20 mouse cellular contexts compared by ENCODE assay signal in the genomic region with DNA sequence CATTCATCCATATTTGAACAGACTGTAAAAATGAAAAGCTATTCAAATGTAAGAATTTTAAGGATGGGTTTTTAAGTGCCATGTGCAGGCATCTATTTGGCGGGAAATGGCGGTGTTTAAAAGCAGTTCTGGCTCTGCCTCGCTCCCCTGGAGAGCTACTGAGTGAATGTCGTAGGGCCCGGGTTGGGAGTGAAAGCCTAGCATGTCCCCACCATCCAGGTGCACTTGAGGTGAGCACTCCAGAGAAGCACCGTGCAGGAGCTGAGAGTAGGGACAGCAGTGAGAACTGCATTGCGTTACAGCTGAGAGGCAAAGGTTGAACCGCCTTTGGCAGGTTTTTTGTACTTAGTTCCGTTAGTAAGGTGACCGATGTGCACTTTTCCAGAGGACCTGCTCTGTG.
DNase-seq lines count a peak whose midpoint lies in the region; ATAC-seq and TF ChIP-seq lines count a peak whose summit lies in the region.
"Had no signal": no experiment of that assay in that cellular context is flagged by ENCODE, and none has a peak within 500 bp of the region (broad histone marks: within the 10 kb centered on the region; RNA-seq: fewer than 3 reads in every experiment).

No protein-coding gene starts in this region.

- H3K9ac ChIP-seq in kidney, embryonic 15.5 days: no peak overlapping the region
- no peak overlapping the region for H3K9ac ChIP-seq in lung, postnatal 0 days (replicated peaks; ENCODE audit: low read depth)
- H3K9ac ChIP-seq: embryonic facial prominence, embryonic 15.5 days; hindbrain, embryonic 13.5 days had no signal

- H3K36me3 ChIP-seq in kidney, embryonic 15.5 days: no peaks in the 10 kb centered on the region
- H3K36me3 ChIP-seq in lung, postnatal 0 days (ENCODE audit: insufficient read depth, low read length): no peaks in the 10 kb centered on the region
- H3K36me3 ChIP-seq: embryonic facial prominence, embryonic 15.5 days; hindbrain, embryonic 13.5 days had no signal

- TF ChIP-seq POLR2A in lung, adult 2 months (IDR thresholded peaks at IDR 0.05; ENCODE audit: borderline replicate concordance, extremely low read depth, low read depth, low read length): no peak

- H3K27ac ChIP-seq in kidney, embryonic 15.5 days: no peak overlapping the region
- H3K27ac ChIP-seq in lung, postnatal 0 days (ENCODE audit: low read length): no peak overlapping the region
- H3K27ac ChIP-seq: embryonic facial prominence, embryonic 15.5 days; forebrain, embryonic 10.5 days; gastrocnemius, adult 2 months; hindbrain, embryonic 13.5 days had no signal

- no peak for TF ChIP-seq EP300 in lung, postnatal 0 days (IDR thresholded peaks at IDR 0.05)

- H3K4me3 ChIP-seq in kidney, embryonic 15.5 days (replicated peaks): no peak overlapping the region
- H3K4me3 ChIP-seq in lung, postnatal 0 days (ENCODE audit: low read depth, low read length): no peak overlapping the region
- H3K4me3 ChIP-seq in lung, adult 2 months (replicated peaks; ENCODE audit: extremely low read depth, low read depth, low read length): no peak overlapping the region
- H3K4me3 ChIP-seq: embryonic facial prominence, embryonic 15.5 days; erythroblast, embryonic 14.5 days; forebrain, embryonic 10.5 days; gastrocnemius, adult 2 months; hindbrain, embryonic 13.5 days had no signal

- peaks cover 46% of the 10 kb centered on the region for H3K4me1 ChIP-seq in kidney, embryonic 15.5 days
- H3K4me1 ChIP-seq in lung, postnatal 0 days (ENCODE audit: insufficient read depth, low read depth, low read length): no peaks in the 10 kb centered on the region
- peaks cover 3% of the 10 kb centered on the region; the same call in 1 of the 2 replicates for H3K4me1 ChIP-seq in lung, adult 2 months (ENCODE audit: control insufficient read depth, insufficient read depth, low read length)
- H3K4me1 ChIP-seq: embryonic facial prominence, embryonic 15.5 days had no signal

- 85% methylated on average over 10 of the region's 10 CpGs for WGBS in kidney, embryonic 15.5 days
- 76% methylated on average over 10 of the region's 10 CpGs for WGBS in lung, postnatal 0 days
- WGBS in lung, adult 2 months: 80% methylated on average over 10 of the region's 10 CpGs

- peak; percentile 37 for DNase-seq in kidney, postnatal 14 days
- DNase-seq in lung, postnatal 0 days (ENCODE audit: low spot score): peak; percentile 28
- DNase-seq in lung, adult 2 months: no peak
- DNase-seq in R1 (ENCODE audit: low read depth, low spot score): peak; percentile 52
- DNase-seq in ZHBTc4 (ENCODE audit: low read depth, low spot score): peak; percentile 45
- DNase-seq: adrenal gland, postnatal 10 days; cerebellum, adult 11 months; cerebellum, adult 8-10 months; cerebellum, postnatal 14 days; embryo, embryonic 11 days; gastrocnemius, adult 2 months; gastrocnemius, postnatal 25 days; heart, postnatal 10 days; heart, postnatal 4 days had no signal

- H3K4me2 ChIP-seq in kidney, embryonic 15.5 days: no peak overlapping the region
- no peak overlapping the region for H3K4me2 ChIP-seq in lung, postnatal 0 days (replicated peaks; ENCODE audit: low read depth, low read length)
- H3K4me2 ChIP-seq: embryonic facial prominence, embryonic 15.5 days; hindbrain, embryonic 13.5 days had no signal

- ATAC-seq in kidney, embryonic 15.5 days (replicated peaks; ENCODE audit: low FRiP score): no peak
- peak; percentile 66 for ATAC-seq in lung, postnatal 0 days
- ATAC-seq: forebrain, embryonic 14.5 days had no signal

- no peaks in the 10 kb centered on the region for H3K9me3 ChIP-seq in kidney, embryonic 15.5 days (replicated peaks)
- no peaks in the 10 kb centered on the region for H3K9me3 ChIP-seq in lung, postnatal 0 days (ENCODE audit: low read length)
- H3K9me3 ChIP-seq: embryonic facial prominence, embryonic 15.5 days; forebrain, embryonic 10.5 days; hindbrain, embryonic 13.5 days had no signal

- TF ChIP-seq CTCF in lung, postnatal 0 days (IDR thresholded peaks at IDR 0.05): no peak
- no peak for TF ChIP-seq CTCF in lung, adult 2 months (IDR thresholded peaks at IDR 0.05; ENCODE audit: insufficient read depth, low read length)

- H3K27me3 ChIP-seq in kidney, embryonic 15.5 days: no peaks in the 10 kb centered on the region
- H3K27me3 ChIP-seq in lung, postnatal 0 days (replicated peaks; ENCODE audit: insufficient read depth, low read length): no peaks in the 10 kb centered on the region
- H3K27me3 ChIP-seq: embryonic facial prominence, embryonic 15.5 days; hindbrain, embryonic 13.5 days had no signal
